ENCODE assay signal across 24 mouse cellular contexts in genomic region chr11:43311000-43311399, GRCm38 (mm10).
DNase-seq lines count a peak whose midpoint lies in the region; ATAC-seq and TF ChIP-seq lines count a peak whose summit lies in the region.
"Had no signal": no experiment of that assay in that cellular context is flagged by ENCODE, and none has a peak within 500 bp of the region (broad histone marks: within the 10 kb centered on the region; RNA-seq: fewer than 3 reads in every experiment).

No protein-coding gene starts in this region.

- H3K4me2 ChIP-seq in hindbrain, embryonic 11.5 days (replicated peaks; ENCODE audit: low read depth, low read length), result no peak overlapping the region
- H3K4me2 ChIP-seq in hindbrain, embryonic 16.5 days (ENCODE audit: low read length), result no peak overlapping the region
- H3K4me2 ChIP-seq in midbrain, embryonic 13.5 days (replicated peaks), result no peak overlapping the region
- no peak overlapping the region for H3K4me2 ChIP-seq in midbrain, embryonic 16.5 days (ENCODE audit: low read length)
- H3K4me2 ChIP-seq: forebrain, embryonic 13.5 days; heart, embryonic 11.5 days; hindbrain, embryonic 13.5 days had no signal

- no peak for DNase-seq in hindbrain, embryonic 11.5 days (ENCODE audit: low spot score)
- DNase-seq in R1 (ENCODE audit: low read depth, low spot score), result peak; percentile 19
- peak; percentile 69 for DNase-seq in retina, postnatal 1 day
- DNase-seq in thymus, adult 2 months, result no peak
- no peak for DNase-seq in right cerebral cortex, postnatal 25 days
- DNase-seq: adrenal gland, postnatal 10 days; adrenal gland, postnatal 36 days; B cell, adult 2 months; cerebellum, adult 18-20 months; cerebellum, adult 9-10 months; cerebellum, postnatal 14 days; gastrocnemius, postnatal 10 days; heart, adult 11 months had no signal

- peak; percentile 47; the same call in 1 of the 2 replicates for ATAC-seq in hindbrain, embryonic 11.5 days (ENCODE audit: low FRiP score)
- ATAC-seq in hindbrain, embryonic 16.5 days, result no peak
- ATAC-seq in midbrain, embryonic 13.5 days, result peak; percentile 50; the same call in 1 of the 2 replicates
- ATAC-seq in midbrain, embryonic 16.5 days, result no peak
- ATAC-seq: forebrain, embryonic 13.5 days; forebrain, embryonic 16.5 days; hindbrain, postnatal 0 days; inflammation-experienced regulatory T-cells, adult 6 months had no signal

- no peak for TF ChIP-seq CTCF in thymus, adult 2 months (IDR thresholded peaks at IDR 0.05; ENCODE audit: borderline replicate concordance, control insufficient read depth, extremely low read depth, insufficient read depth, low read length, poor library complexity)

- 50% methylated on average over 1 of the region's 1 CpGs for WGBS in hindbrain, embryonic 11.5 days
- WGBS in hindbrain, embryonic 16.5 days, result 58% methylated on average over 1 of the region's 1 CpGs
- 14% methylated on average over 1 of the region's 1 CpGs for WGBS in midbrain, embryonic 13.5 days
- WGBS in midbrain, embryonic 16.5 days, result 30% methylated on average over 1 of the region's 1 CpGs
- 70% methylated on average over 1 of the region's 1 CpGs for WGBS in thymus, adult 2 months

- no peaks in the 10 kb centered on the region for H3K9me3 ChIP-seq in hindbrain, embryonic 11.5 days (ENCODE audit: control insufficient read depth, low read length)
- no peaks in the 10 kb centered on the region for H3K9me3 ChIP-seq in hindbrain, embryonic 16.5 days (ENCODE audit: control insufficient read depth, low read length)
- no peaks in the 10 kb centered on the region for H3K9me3 ChIP-seq in midbrain, embryonic 13.5 days
- H3K9me3 ChIP-seq in midbrain, embryonic 16.5 days (replicated peaks; ENCODE audit: control insufficient read depth, low read length, poor library complexity, severe bottlenecking), result no peaks in the 10 kb centered on the region
- H3K9me3 ChIP-seq: forebrain, embryonic 10.5 days; forebrain, embryonic 13.5 days; hindbrain, embryonic 13.5 days had no signal

- no peaks in the 10 kb centered on the region for H3K4me1 ChIP-seq in hindbrain, embryonic 11.5 days (replicated peaks; ENCODE audit: control insufficient read depth, insufficient read depth, low read length)
- no peaks in the 10 kb centered on the region for H3K4me1 ChIP-seq in hindbrain, embryonic 16.5 days (ENCODE audit: control insufficient read depth, insufficient read depth, low read depth, low read length)
- H3K4me1 ChIP-seq in midbrain, embryonic 13.5 days (replicated peaks), result peaks cover 15% of the 10 kb centered on the region
- H3K4me1 ChIP-seq in midbrain, embryonic 16.5 days (ENCODE audit: control insufficient read depth, insufficient read depth, low read length), result no peaks in the 10 kb centered on the region; the same call in 1 of the 2 replicates
- no peaks in the 10 kb centered on the region for H3K4me1 ChIP-seq in thymus, adult 2 months (replicated peaks; ENCODE audit: control insufficient read depth, insufficient read depth, low read length)
- H3K4me1 ChIP-seq: forebrain, embryonic 13.5 days; hindbrain, embryonic 13.5 days had no signal

- no peak for TF ChIP-seq POLR2A in thymus, adult 2 months (IDR thresholded peaks at IDR 0.05; ENCODE audit: control insufficient read depth, extremely low read depth, insufficient read depth, low read length, poor library complexity)

- no peaks in the 10 kb centered on the region for H3K36me3 ChIP-seq in hindbrain, embryonic 11.5 days (ENCODE audit: control insufficient read depth, insufficient read depth, low read length)
- H3K36me3 ChIP-seq in hindbrain, embryonic 16.5 days (ENCODE audit: control insufficient read depth, insufficient read depth, low read length), result no peaks in the 10 kb centered on the region
- H3K36me3 ChIP-seq in midbrain, embryonic 13.5 days, result no peaks in the 10 kb centered on the region
- no peaks in the 10 kb centered on the region for H3K36me3 ChIP-seq in midbrain, embryonic 16.5 days (ENCODE audit: control insufficient read depth, insufficient read depth, low read length)
- H3K36me3 ChIP-seq in thymus, adult 2 months (ENCODE audit: control insufficient read depth, insufficient read depth, low read length), result no peaks in the 10 kb centered on the region
- H3K36me3 ChIP-seq: forebrain, embryonic 10.5 days; hindbrain, embryonic 13.5 days had no signal

- H3K27ac ChIP-seq in hindbrain, embryonic 11.5 days (ENCODE audit: low read depth, low read length), result no peak overlapping the region
- H3K27ac ChIP-seq in hindbrain, embryonic 16.5 days (ENCODE audit: low read depth, low read length), result no peak overlapping the region
- no peak overlapping the region for H3K27ac ChIP-seq in midbrain, embryonic 13.5 days
- H3K27ac ChIP-seq in midbrain, embryonic 16.5 days (ENCODE audit: low read length), result no peak overlapping the region
- H3K27ac ChIP-seq in thymus, adult 2 months (ENCODE audit: control insufficient read depth, insufficient read depth, low read length), result no peak overlapping the region
- H3K27ac ChIP-seq: forebrain, embryonic 10.5 days; forebrain, embryonic 13.5 days; hindbrain, embryonic 13.5 days; hindbrain, postnatal 0 days had no signal

- no peak overlapping the region for H3K9ac ChIP-seq in hindbrain, embryonic 11.5 days (ENCODE audit: low read depth, low read length)
- H3K9ac ChIP-seq in hindbrain, embryonic 16.5 days (ENCODE audit: low read depth, low read length), result no peak overlapping the region
- H3K9ac ChIP-seq in midbrain, embryonic 13.5 days (replicated peaks), result no peak overlapping the region
- H3K9ac ChIP-seq in midbrain, embryonic 16.5 days (ENCODE audit: low read depth, low read length), result no peak overlapping the region
- H3K9ac ChIP-seq: forebrain, embryonic 13.5 days; hindbrain, embryonic 13.5 days had no signal

- no peak overlapping the region for H3K4me3 ChIP-seq in hindbrain, embryonic 11.5 days (ENCODE audit: low read depth, low read length)
- H3K4me3 ChIP-seq in hindbrain, embryonic 16.5 days (ENCODE audit: low read length), result no peak overlapping the region
- no peak overlapping the region for H3K4me3 ChIP-seq in midbrain, embryonic 13.5 days (replicated peaks)
- no peak overlapping the region for H3K4me3 ChIP-seq in midbrain, embryonic 16.5 days (ENCODE audit: low read depth, low read length)
- H3K4me3 ChIP-seq in thymus, adult 2 months (ENCODE audit: control insufficient read depth, insufficient read depth, low read length), result no peak overlapping the region
- H3K4me3 ChIP-seq: forebrain, embryonic 10.5 days; forebrain, embryonic 13.5 days; hindbrain, embryonic 13.5 days had no signal

- no peaks in the 10 kb centered on the region for H3K27me3 ChIP-seq in hindbrain, embryonic 11.5 days (ENCODE audit: control insufficient read depth, insufficient read depth, low read length)
- H3K27me3 ChIP-seq in hindbrain, embryonic 16.5 days (replicated peaks; ENCODE audit: control insufficient read depth, insufficient read depth, low read length), result no peaks in the 10 kb centered on the region
- H3K27me3 ChIP-seq in midbrain, embryonic 13.5 days, result no peaks in the 10 kb centered on the region
- H3K27me3 ChIP-seq in midbrain, embryonic 16.5 days (ENCODE audit: control insufficient read depth, insufficient read depth, low read depth, low read length), result no peaks in the 10 kb centered on the region
- H3K27me3 ChIP-seq in thymus, adult 2 months (ENCODE audit: control insufficient read depth, insufficient read depth, low read length), result no peaks in the 10 kb centered on the region
- H3K27me3 ChIP-seq: CH12.LX; forebrain, embryonic 13.5 days; hindbrain, embryonic 13.5 days had no signal

Comparison
In these comparisons a context has a peak if more than half of its experiments do, and no peak if none do; other contexts are left out.
1. ATAC-seq: peak in hindbrain, embryonic 11.5 days (single experiment) and midbrain, embryonic 13.5 days (single experiment); none in hindbrain, embryonic 16.5 days (single experiment) and midbrain, embryonic 16.5 days (single experiment).
2. DNase-seq: peak in R1 (single experiment) and retina, postnatal 1 day (single experiment); none in hindbrain, embryonic 11.5 days (single experiment), thymus, adult 2 months (single experiment) and right cerebral cortex, postnatal 25 days (single experiment).